Mouse (Mus musculus): ENCODE data around the gene Pitx2.

Gene Pitx2

DNA sequence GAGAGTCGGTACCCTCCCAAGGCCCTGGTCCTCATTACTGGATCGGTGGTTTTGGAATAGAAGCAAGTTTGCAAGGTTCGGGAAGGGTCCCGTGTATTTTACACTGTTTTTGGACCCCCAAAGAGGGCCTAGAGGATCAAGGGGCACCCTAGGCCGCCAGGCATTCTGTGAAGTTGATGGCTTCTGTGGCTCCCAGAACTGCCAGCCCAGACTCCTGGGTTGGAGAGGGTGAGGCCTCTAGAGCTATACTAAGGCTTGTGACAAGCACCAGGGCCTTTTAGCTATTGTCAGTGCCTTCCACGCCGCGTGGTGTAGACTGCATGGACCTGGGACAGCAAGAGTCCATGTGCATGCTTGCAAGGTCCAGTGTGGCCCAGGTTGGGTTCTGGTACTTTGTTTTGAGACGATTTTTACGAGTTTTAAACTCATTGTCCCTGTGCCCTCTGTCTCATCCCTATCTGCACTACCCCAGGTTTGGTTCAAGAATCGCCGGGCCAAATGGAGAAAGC is 18.2 kb downstream of the Pitx2 start:
- in situ Hi-C loops (cut with MboI): no loop called here

- in situ Hi-C loops (cut with MboI): no loop called here
Observed at GRCm38 (mm10) chr3:129218371-129218921, 18.8 kb downstream of the Pitx2 start.

GRCm38 (mm10) chr3:129220086-129220670 is 20.5 kb downstream of the Pitx2 start:
- in situ Hi-C loops (cut with MboI): no loop called here

GRCm38 (mm10) chr3:129220681-129221379 is 21.2 kb downstream of the Pitx2 start:
- in situ Hi-C loops (cut with MboI): no loop called here

- in situ Hi-C loops (cut with MboI): no loop called here
Observed at GRCm38 (mm10) chr3:129221380-129222260, 21.9 kb downstream of the Pitx2 start.

- in situ Hi-C loops (cut with MboI): no loop called here
Observed at GRCm38 (mm10) chr3:129222448-129223290, 23.0 kb downstream of the Pitx2 start.

DNA sequence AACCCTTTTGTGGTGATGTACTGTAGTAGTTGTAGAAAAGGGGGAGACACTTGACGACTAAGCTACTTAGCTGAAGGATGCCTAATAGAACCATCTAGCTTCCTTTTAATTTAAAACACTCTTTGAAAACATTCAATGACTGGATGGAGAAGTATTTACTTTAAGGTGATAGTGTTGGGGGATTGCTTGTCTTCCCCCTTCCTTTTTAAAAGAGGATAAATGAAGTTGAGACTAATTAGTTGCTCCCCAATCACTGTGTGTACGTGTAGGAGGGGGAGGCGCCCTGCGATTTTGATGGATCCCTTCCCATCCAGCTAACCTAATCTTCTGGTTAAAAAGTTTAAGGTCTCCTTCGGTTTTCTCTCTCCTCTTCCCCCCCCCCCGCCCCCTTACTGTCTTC is 23.7 kb downstream of the Pitx2 start:
- in situ Hi-C loops (cut with MboI): no loop called here

DNA sequence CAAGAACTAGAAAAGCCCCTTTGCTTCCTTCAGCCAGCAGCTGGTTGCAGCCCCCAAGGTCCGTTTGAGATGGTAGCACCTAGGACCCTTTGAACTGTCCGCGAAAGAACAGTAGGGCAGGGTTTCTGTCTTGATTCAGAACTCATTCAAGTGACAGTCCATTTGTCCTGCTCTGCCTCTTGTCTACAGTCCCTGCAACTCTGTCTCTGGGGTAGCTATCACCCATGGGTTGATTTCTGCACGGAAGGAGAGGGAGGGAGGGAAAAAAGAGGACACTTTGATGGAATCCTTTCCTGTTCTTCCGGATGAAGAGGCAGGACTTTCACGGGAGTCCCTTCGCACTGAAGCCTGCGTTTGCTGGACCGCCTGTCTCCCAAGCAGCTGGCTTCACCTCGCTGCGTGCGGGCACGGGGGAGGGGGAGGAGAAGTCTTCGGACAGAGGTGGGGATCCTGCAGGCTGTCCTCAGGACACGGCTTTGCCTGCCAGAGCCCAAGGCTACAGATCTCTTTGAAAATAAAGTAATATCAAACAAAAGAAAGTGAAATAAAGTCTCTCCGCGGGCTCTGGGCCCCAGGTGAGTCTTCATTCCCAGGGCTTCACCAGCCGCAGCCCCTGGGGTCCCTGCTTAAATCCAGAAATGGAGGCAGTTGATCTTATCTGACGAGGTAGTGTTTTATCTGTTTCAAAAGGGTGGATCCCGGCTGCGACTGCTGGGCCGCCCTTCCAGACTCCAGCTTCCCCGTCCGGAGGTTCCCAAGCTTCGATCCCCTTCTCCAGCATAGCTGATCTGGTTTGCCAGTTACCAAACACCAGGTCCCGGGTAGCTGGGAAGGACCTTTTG is 24.5 kb downstream of the Pitx2 start:
- in situ Hi-C loops (cut with MboI): no loop called here

DNA sequence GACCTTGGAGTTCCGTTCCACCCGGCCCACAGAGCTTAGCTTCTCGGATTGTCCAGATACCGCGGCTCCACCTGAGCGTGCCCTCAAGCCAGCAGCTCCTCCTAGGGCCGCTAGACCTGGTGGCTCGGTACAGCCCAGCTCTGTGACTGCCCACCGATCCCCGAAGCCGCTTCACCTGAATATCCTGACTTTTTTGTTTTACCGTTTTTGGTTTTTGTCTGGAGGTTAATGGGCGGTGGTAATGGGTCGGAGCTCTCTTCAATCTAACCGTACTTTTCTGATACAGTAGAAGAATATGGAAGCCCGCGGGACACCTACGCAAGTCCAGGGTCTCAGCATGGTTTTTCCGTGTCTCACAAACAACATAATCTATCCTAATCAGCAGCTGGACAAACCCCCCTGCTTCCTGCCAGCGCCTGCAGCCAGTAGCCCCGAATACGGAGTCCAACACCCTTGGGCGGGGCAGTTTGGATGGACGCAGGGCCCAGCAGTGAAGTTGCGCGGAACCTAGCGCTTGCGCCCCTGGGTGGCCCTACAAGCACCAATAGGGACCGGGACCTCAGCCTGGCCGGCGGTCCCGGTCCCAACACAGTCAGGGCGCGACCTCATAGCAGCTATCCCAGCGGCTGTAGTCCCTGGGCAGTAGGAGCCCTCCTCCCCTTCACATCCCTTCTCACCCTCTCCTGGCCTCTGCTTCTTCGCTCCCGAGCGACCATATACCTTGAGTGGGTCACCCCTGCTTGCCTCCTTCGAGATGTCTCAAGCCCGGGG is 25.3 kb downstream of the Pitx2 start:
- in situ Hi-C loops (cut with MboI): no loop called here

- in situ Hi-C loops (cut with MboI): no loop called here
Observed at GRCm38 (mm10) chr3:129225577-129226289, 26.1 kb downstream of the Pitx2 start.

DNA sequence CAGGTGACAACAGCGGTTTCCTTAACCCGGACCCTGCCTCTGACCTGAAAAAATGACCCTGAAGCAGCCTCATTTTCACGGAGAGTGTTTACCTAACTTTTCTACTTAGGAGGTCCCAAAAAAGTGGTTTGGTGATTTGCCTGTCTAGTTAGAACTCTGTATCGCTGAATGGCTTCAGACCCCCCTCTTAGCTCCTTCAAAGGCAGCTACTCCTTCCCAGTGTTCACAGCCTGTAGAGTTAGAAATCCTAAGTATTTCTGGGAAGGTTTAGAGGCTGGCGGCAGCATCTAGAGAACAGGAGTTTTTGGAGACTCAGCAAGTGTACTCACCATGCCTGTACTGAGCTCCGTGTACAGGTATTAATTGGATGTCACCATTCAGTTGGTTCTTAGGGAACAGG is 27.0 kb downstream of the Pitx2 start:
- in situ Hi-C loops (cut with MboI): no loop called here

GRCm38 (mm10) chr3:129227331-129227730 is 27.7 kb downstream of the Pitx2 start:
- in situ Hi-C loops (cut with MboI): no loop called here

GRCm38 (mm10) chr3:129238010-129238409 is 38.3 kb downstream of the Pitx2 start:
- in situ Hi-C loops (cut with MboI): no loop called here

DNA sequence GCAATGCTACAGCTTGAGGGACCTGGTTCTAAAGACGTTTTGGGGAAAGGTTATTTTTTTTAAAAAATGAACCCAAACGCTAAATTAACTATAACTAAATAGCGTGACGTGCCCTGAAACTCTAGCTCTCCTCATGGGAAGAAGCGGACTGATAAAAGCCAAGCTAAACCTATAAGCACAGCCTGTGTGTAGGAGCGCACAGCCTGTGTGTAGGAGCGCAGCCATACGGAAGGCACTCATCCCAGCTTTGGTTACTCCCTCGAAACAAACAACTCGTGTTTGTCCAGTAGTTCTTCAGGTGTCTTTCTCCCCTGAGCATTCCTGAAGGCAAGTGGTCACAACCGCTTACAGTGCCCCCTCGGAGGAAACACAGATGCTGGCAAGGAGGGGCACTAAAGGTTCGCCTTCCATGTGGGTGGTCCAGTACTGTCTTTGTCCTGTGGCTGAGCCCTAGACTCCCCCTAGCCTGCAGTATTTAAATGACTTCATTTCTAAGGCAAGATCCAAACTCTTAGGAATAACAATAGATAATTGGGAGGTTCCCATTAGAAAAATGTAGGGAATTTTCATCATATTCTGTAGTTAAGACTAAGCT is 39.1 kb downstream of the Pitx2 start:
- in situ Hi-C loops (cut with MboI): no loop called here

- in situ Hi-C loops (cut with MboI): no loop called here
Observed at GRCm38 (mm10) chr3:129250997-129251396, 51.3 kb downstream of the Pitx2 start.

DNA sequence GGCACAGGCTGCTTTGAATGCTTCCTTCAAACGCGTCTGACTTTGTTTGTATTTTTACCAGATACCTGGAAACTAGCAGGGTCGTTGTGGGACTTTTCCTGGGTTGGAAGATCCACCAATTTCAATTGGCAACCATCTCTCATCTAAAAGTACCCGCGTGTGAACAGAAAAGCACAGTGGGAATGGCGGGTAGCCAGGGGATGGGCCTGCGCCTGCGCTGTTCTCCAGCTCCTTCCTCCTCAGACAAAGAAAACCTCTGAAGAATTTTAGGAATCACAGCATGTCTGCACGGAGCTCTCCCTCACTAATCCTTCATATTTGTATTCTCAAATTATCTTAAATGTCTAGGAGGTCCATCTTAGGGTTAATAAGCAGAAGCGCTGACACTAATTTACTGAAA is 54.6 kb downstream of the Pitx2 start:
- in situ Hi-C loops (cut with MboI): no loop called here

GRCm38 (mm10) chr3:129256283-129256682 is 56.6 kb downstream of the Pitx2 start:
- in situ Hi-C loops (cut with MboI): no loop called here

DNA sequence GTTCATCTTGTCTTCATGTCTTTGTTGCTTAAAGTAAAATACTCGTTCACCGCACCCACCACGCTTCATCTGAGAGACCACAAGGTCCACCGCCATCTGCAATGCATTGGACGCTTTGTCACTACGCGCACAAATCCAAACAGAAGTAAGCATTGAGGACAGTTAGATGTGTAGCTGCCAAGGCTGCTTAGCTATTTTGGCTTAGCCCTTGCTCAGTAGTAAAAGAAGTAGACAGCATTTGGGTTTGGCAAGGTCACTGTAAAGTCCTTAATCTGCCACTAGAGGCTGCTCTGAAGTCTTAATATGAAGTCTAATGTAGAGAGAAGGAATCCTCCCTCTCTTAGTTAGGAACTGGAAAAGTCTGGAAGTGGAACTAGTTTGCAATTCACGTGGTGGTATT is 57.1 kb downstream of the Pitx2 start:
- in situ Hi-C loops (cut with MboI): no loop called here

- in situ Hi-C loops (cut with MboI): no loop called here
Observed at GRCm38 (mm10) chr3:129258497-129258896, 58.8 kb downstream of the Pitx2 start.
